Mouse (Mus musculus): ENCODE results near the gene Pfdn5.
"Not testable (repeated sequence)": the region's sequence is repeated elsewhere in the genome, so short reads cannot be mapped to it uniquely, and the experiment has no call there.

- TF ChIP-seq CTCF (IDR thresholded peaks at IDR 0.05; ENCODE audit: insufficient read depth, low read length); POLR2A (IDR thresholded peaks at IDR 0.05; ENCODE audit: borderline replicate concordance, extremely low read depth, low read depth, low read length): not testable (repeated sequence)
Observed at GRCm38 (mm10) chr15:102335925-102336324, 10.0 kb downstream of the Pfdn5 start.
